Mouse (Mus musculus) thymus, adult 2 months (tissue): ENCODE data around the gene Eif2ak1.

Experiments
- CTCF ChIP-seq: fragments of 200-500 bp; IDR thresholded peaks from 2 replicates; pipeline ENCODE4 v1.5.1; 2012; ENCODE audit warnings: mild to moderate bottlenecking, control low read depth, low read length, moderate library complexity, borderline replicate concordance; ENCODE audit not compliant: control insufficient read depth, poor library complexity, insufficient read depth; ENCODE audit errors: extremely low read depth
- POLR2A ChIP-seq: fragments of 200-500 bp; IDR thresholded peaks from 2 replicates; pipeline ENCODE4 v1.6.1; 2012; ENCODE audit warnings: mild to moderate bottlenecking, low read length, control low read depth, moderate library complexity; ENCODE audit not compliant: control insufficient read depth, poor library complexity, insufficient read depth; ENCODE audit errors: extremely low read depth

GRCm38 (mm10) chr5:143892255-143892886 lies 74.8 kb downstream of the Eif2ak1 start:
- no peak for TF ChIP-seq POLR2A
- no peak for TF ChIP-seq CTCF
